ENCODE assay signal across 8 mouse cellular contexts in the genomic region with DNA sequence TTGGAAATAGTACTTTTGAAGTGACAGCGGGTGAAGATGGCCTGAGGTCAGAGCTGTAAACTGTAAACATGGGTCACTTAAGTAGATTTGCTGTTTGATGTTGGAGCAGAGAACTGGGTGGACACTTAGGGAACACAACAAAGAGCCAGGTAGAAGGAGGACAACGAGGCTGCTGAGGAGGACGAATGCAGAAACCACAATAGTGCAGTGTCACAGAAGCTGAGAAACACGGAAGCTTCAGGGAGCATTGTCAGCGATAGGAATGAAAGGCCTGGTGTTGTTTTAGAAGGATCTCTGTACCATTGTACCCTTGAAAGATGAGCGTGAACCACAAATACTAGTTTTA. TPM values are rescaled to one million over a fixed set of nuclear protein-coding genes. Genes with fewer than 3 reads are reported as not detected.
DNase-seq lines count a peak whose midpoint lies in the region; ATAC-seq lines count a peak whose summit lies in the region.

No protein-coding gene starts in this region.

- ATAC-seq in heart, embryonic 16.5 days (replicated peaks; ENCODE audit: extremely low read depth, insufficient read depth, low FRiP score) = no peak
- ATAC-seq in activated CD4-positive, CD25-positive, alpha-beta regulatory T cell, adult 4 months = peak; percentile 20
- ATAC-seq in hematopoietic stem cell, adult 5-6 weeks (replicated peaks in 1 of 2; ENCODE audit: insufficient read depth in 1 of 2, low FRiP score in 2 of 2, low TSS enrichment in 1 of 2, low read depth in 1 of 2, poor library complexity in 2 of 2, severe bottlenecking in 2 of 2) = peak; percentile 22 to 25; a peak in 2 of 4 replicates
- peak; percentile 14; the same call in 1 of the 2 replicates for ATAC-seq in megakaryocyte-erythroid progenitor cell, adult 5-6 weeks (replicated peaks; ENCODE audit: low FRiP score, low TSS enrichment, poor library complexity, severe bottlenecking)

- H3K4me3 ChIP-seq in heart, embryonic 16.5 days (ENCODE audit: low read length) = peak overlapping the region; percentile 97

- H3K27ac ChIP-seq in heart, embryonic 16.5 days (ENCODE audit: low read length) = peak overlapping the region; percentile 93

- H3K9me3 ChIP-seq in heart, embryonic 16.5 days (replicated peaks; ENCODE audit: control insufficient read depth, low read length) = no peaks in the 10 kb centered on the region

- peaks cover 8% of the 10 kb centered on the region for H3K4me1 ChIP-seq in heart, embryonic 16.5 days (ENCODE audit: control insufficient read depth, insufficient read depth, low read length)

- 18% methylated on average over 6 of the region's 6 CpGs for WGBS in heart, embryonic 16.5 days

- peak overlapping the region; percentile 77 for H3K4me2 ChIP-seq in heart, embryonic 16.5 days (ENCODE audit: low read depth, low read length)

- peak overlapping the region; percentile 96 for H3K9ac ChIP-seq in heart, embryonic 16.5 days (ENCODE audit: low read length)

- DNase-seq in heart, postnatal 4 days = no peak
- DNase-seq in urinary bladder, postnatal 36 days (ENCODE audit: low spot score in 2 of 2) = no peak
- no peak for DNase-seq in yolk sac, embryonic 10.5 days (ENCODE audit: low spot score)
- no peak for DNase-seq in right cerebral cortex, adult 18-20 months

- no peaks in the 10 kb centered on the region for H3K27me3 ChIP-seq in heart, embryonic 16.5 days (ENCODE audit: control insufficient read depth, insufficient read depth, low read length)

- H3K36me3 ChIP-seq in heart, embryonic 16.5 days (ENCODE audit: control insufficient read depth, insufficient read depth) = no peaks in the 10 kb centered on the region

RNA-seq across cellular contexts. Expression of gene Psen1, which starts 1.1 kb away (rescaled TPM):
- 46.1 and 49.4 TPM in 2 replicates for polyA plus RNA-seq in heart, embryonic 16.5 days (2015; fragmentation: Nextera tagmentation; extraction: Ambion mirVana)
- 10 to 100 TPM; 43.7 to 44.7 TPM for total RNA-seq in heart, postnatal 4 days (2021)
- 100 to 1,000 TPM in 1 of 2 experiments, 10 to 100 TPM in 1; 95.7 to 120 TPM for polyA plus RNA-seq in activated CD4-positive, CD25-positive, alpha-beta regulatory T cell, adult 4 months (2017; shearing (Covaris generic))
- total RNA-seq in hematopoietic stem cell, adult 5-6 weeks (2017) = 47.2 and 51.2 TPM in 2 replicates
- 39.1 and 42.3 TPM in 2 replicates for total RNA-seq in megakaryocyte-erythroid progenitor cell, adult 5-6 weeks (2014; fragmentation: Nextera tagmentation)
- total RNA-seq in megakaryocyte-erythroid progenitor cell, adult 5-6 weeks (2017) = 30.2 and 55.7 TPM in 2 replicates

RNA-seq across cellular contexts. Expression of gene Rbm25, which starts 58.0 kb away (rescaled TPM):
- polyA plus RNA-seq in heart, embryonic 16.5 days (2015; fragmentation: Nextera tagmentation; extraction: Ambion mirVana) = 156 and 161 TPM in 2 replicates
- 10 to 100 TPM; 90.4 to 94.1 TPM for total RNA-seq in heart, postnatal 4 days (2021)
- 100 to 1,000 TPM; 387 to 393 TPM for polyA plus RNA-seq in activated CD4-positive, CD25-positive, alpha-beta regulatory T cell, adult 4 months (2017; shearing (Covaris generic))
- total RNA-seq in hematopoietic stem cell, adult 5-6 weeks (2017) = 294 and 297 TPM in 2 replicates
- 310 and 350 TPM in 2 replicates for total RNA-seq in megakaryocyte-erythroid progenitor cell, adult 5-6 weeks (2014; fragmentation: Nextera tagmentation)
- 341 and 447 TPM in 2 replicates for total RNA-seq in megakaryocyte-erythroid progenitor cell, adult 5-6 weeks (2017)
